Mouse (Mus musculus): ENCODE data around the gene Eif4e. TPM values are rescaled to one million over a fixed set of nuclear protein-coding genes. Genes with fewer than 3 reads are reported as not detected.
"Not testable (repeated sequence)": the region's sequence is repeated elsewhere in the genome, so short reads cannot be mapped to it uniquely, and the experiment has no call there.

The Eif4e gene
- polyA plus RNA-seq, 1 experiment from 2014 or later: 309 TPM

- 89% methylated on average over 4 of the region's 4 CpGs for WGBS
- ATAC-seq (ENCODE audit: low FRiP score, low read depth): no peak
- Histone ChIP-seq H3K4me3 (no peak overlapping the region), H3K27ac (no peak overlapping the region), H3K4me2 (replicated peaks) (no peak overlapping the region), H3K9ac (no peak overlapping the region), H3K27me3 (replicated peaks) (no peaks in the 10 kb centered on the region), H3K9me3 (no peaks in the 10 kb centered on the region), H3K4me1 (no peaks in the 10 kb centered on the region), H3K36me3 (peaks cover 34% of the 10 kb centered on the region)
These were observed 23.1 kb downstream of the Eif4e start for GRCm38 (mm10) chr3:138549045-138549444.

- Histone ChIP-seq H3K27ac (no peak overlapping the region), H3K4me3 (no peak overlapping the region), H3K4me2 (replicated peaks) (no peak overlapping the region), H3K9me3 (no peaks in the 10 kb centered on the region), H3K9ac (no peak overlapping the region), H3K36me3 (peaks cover 37% of the 10 kb centered on the region), H3K27me3 (replicated peaks) (no peaks in the 10 kb centered on the region), H3K4me1 (no peaks in the 10 kb centered on the region)
- WGBS: 92% methylated on average over 19 of the region's 19 CpGs
- no peak for ATAC-seq (ENCODE audit: low FRiP score, low read depth)
These were observed 24.6 kb downstream of the Eif4e start for GRCm38 (mm10) chr3:138550336-138551123.

- H3K4me1 ChIP-seq; H3K4me2 ChIP-seq (replicated peaks); H3K4me3 ChIP-seq; H3K9me3 ChIP-seq; H3K9ac ChIP-seq; ATAC-seq (ENCODE audit: low FRiP score, low read depth); H3K27me3 ChIP-seq (replicated peaks); H3K27ac ChIP-seq: not testable (repeated sequence)
- H3K36me3 ChIP-seq: peaks cover 35% of the 10 kb centered on the region
- WGBS: 98% methylated on average over 8 of the region's 8 CpGs
These were observed 29.3 kb downstream of the Eif4e start for GRCm38 (mm10) chr3:138555279-138555678.

- Histone ChIP-seq H3K9me3 (no peaks in the 10 kb centered on the region), H3K27ac (no peak overlapping the region), H3K9ac (no peak overlapping the region), H3K4me2 (replicated peaks) (no peak overlapping the region), H3K27me3 (replicated peaks) (no peaks in the 10 kb centered on the region), H3K4me1 (no peaks in the 10 kb centered on the region), H3K36me3 (peaks cover 9% of the 10 kb centered on the region; the same call in 1 of the 2 replicates), H3K4me3 (no peak overlapping the region)
- ATAC-seq (ENCODE audit: low FRiP score, low read depth): peak; percentile 39
- WGBS: 62% methylated on average over 4 of the region's 4 CpGs
These were observed 32.5 kb downstream of the Eif4e start for GRCm38 (mm10) chr3:138558529-138558928.

GRCm38 (mm10) chr3:138560242-138560641 is 34.3 kb downstream of the Eif4e start:
- H3K27me3 ChIP-seq (replicated peaks): no peaks in the 10 kb centered on the region
- H3K9me3 ChIP-seq: no peaks in the 10 kb centered on the region
- H3K36me3 ChIP-seq: peaks cover 8% of the 10 kb centered on the region; the same call in 1 of the 2 replicates
- WGBS: 56% methylated on average over 5 of the region's 5 CpGs
- no peak overlapping the region for H3K9ac ChIP-seq
- no peak overlapping the region for H3K4me2 ChIP-seq (replicated peaks)
- H3K4me1 ChIP-seq: no peaks in the 10 kb centered on the region
- H3K4me3 ChIP-seq: no peak overlapping the region
- no peak for ATAC-seq (ENCODE audit: low FRiP score, low read depth)
- H3K27ac ChIP-seq: no peak overlapping the region

GRCm38 (mm10) chr3:138560886-138561285 is 34.9 kb downstream of the Eif4e start:
- H3K27ac ChIP-seq: no peak overlapping the region
- H3K4me1 ChIP-seq: no peaks in the 10 kb centered on the region
- H3K9me3 ChIP-seq: no peaks in the 10 kb centered on the region
- no peak overlapping the region for H3K4me2 ChIP-seq (replicated peaks)
- no peaks in the 10 kb centered on the region for H3K27me3 ChIP-seq (replicated peaks)
- no peak overlapping the region for H3K9ac ChIP-seq
- 41% methylated on average over 3 of the region's 3 CpGs for WGBS
- H3K36me3 ChIP-seq: peaks cover 9% of the 10 kb centered on the region; the same call in 1 of the 2 replicates
- no peak overlapping the region for H3K4me3 ChIP-seq
- no peak for ATAC-seq (ENCODE audit: low FRiP score, low read depth)

- Histone ChIP-seq H3K4me3 (no peak overlapping the region), H3K9ac (no peak overlapping the region), H3K27ac (no peak overlapping the region), H3K36me3 (no peaks in the 10 kb centered on the region), H3K27me3 (replicated peaks) (no peaks in the 10 kb centered on the region), H3K4me1 (no peaks in the 10 kb centered on the region), H3K4me2 (replicated peaks) (no peak overlapping the region), H3K9me3 (peaks cover 8% of the 10 kb centered on the region; the same call in 1 of the 2 replicates)
- 91% methylated on average over 10 of the region's 10 CpGs for WGBS
- no peak for ATAC-seq (ENCODE audit: low FRiP score, low read depth)
These were observed 52.9 kb downstream of the Eif4e start for GRCm38 (mm10) chr3:138578867-138579266.

GRCm38 (mm10) chr3:138586213-138586612 is 60.2 kb downstream of the Eif4e start:
- WGBS: 23% methylated on average over 7 of the region's 7 CpGs
- peaks cover 4% of the 10 kb centered on the region; the same call in 1 of the 2 replicates for H3K9me3 ChIP-seq
- peak; percentile 60; the same call in 1 of the 2 replicates for ATAC-seq (ENCODE audit: low FRiP score, low read depth)

GRCm38 (mm10) chr3:138587137-138587536 is 61.2 kb downstream of the Eif4e start:
- Histone ChIP-seq H3K4me1 (no peaks in the 10 kb centered on the region), H3K27me3 (replicated peaks) (no peaks in the 10 kb centered on the region), H3K27ac (no peak overlapping the region), H3K4me2 (replicated peaks) (no peak overlapping the region), H3K9me3 (peaks cover 4% of the 10 kb centered on the region; the same call in 1 of the 2 replicates), H3K9ac (no peak overlapping the region), H3K36me3 (no peaks in the 10 kb centered on the region), H3K4me3 (no peak overlapping the region)
- WGBS: 77% methylated on average over 4 of the region's 4 CpGs
- ATAC-seq (ENCODE audit: low FRiP score, low read depth): no peak

More at GRCm38 (mm10) chr3:138586213-138586612, 60.2 kb downstream of the Eif4e start:
- Histone ChIP-seq H3K4me2 (replicated peaks) (no peak overlapping the region), H3K4me3 (no peak overlapping the region), H3K27me3 (replicated peaks) (no peaks in the 10 kb centered on the region), H3K4me1 (no peaks in the 10 kb centered on the region), H3K27ac (no peak overlapping the region), H3K9ac (no peak overlapping the region), H3K36me3 (no peaks in the 10 kb centered on the region)

- ATAC-seq (ENCODE audit: low FRiP score, low read depth): no peak
- H3K4me2 ChIP-seq (replicated peaks): no peak overlapping the region
- no peaks in the 10 kb centered on the region for H3K27me3 ChIP-seq (replicated peaks)
- H3K36me3 ChIP-seq: no peaks in the 10 kb centered on the region
- H3K9me3 ChIP-seq: peaks cover 4% of the 10 kb centered on the region; the same call in 1 of the 2 replicates
- WGBS: 86% methylated on average over 9 of the region's 9 CpGs
- H3K4me3 ChIP-seq: no peak overlapping the region
- no peak overlapping the region for H3K27ac ChIP-seq
- no peak overlapping the region for H3K9ac ChIP-seq
- H3K4me1 ChIP-seq: no peaks in the 10 kb centered on the region
These were observed 62.0 kb downstream of the Eif4e start for GRCm38 (mm10) chr3:138588001-138588400.

- Histone ChIP-seq H3K27me3 (replicated peaks) (no peaks in the 10 kb centered on the region), H3K4me3 (no peak overlapping the region), H3K9me3 (no peaks in the 10 kb centered on the region), H3K9ac (no peak overlapping the region), H3K4me1 (no peaks in the 10 kb centered on the region), H3K4me2 (replicated peaks) (no peak overlapping the region), H3K27ac (no peak overlapping the region), H3K36me3 (no peaks in the 10 kb centered on the region)
- 92% methylated on average over 4 of the region's 4 CpGs for WGBS
- no peak for ATAC-seq (ENCODE audit: low FRiP score, low read depth)
These were observed 65.0 kb downstream of the Eif4e start for GRCm38 (mm10) chr3:138591002-138591401.

GRCm38 (mm10) chr3:138591806-138592365 is 65.9 kb downstream of the Eif4e start:
- Histone ChIP-seq H3K27ac (no peak overlapping the region), H3K4me3 (no peak overlapping the region), H3K4me2 (replicated peaks) (no peak overlapping the region), H3K9ac (no peak overlapping the region), H3K4me1 (no peaks in the 10 kb centered on the region), H3K9me3 (no peaks in the 10 kb centered on the region), H3K27me3 (replicated peaks) (no peaks in the 10 kb centered on the region), H3K36me3 (no peaks in the 10 kb centered on the region)
- 77% methylated on average over 7 of the region's 7 CpGs for WGBS
- no peak for ATAC-seq (ENCODE audit: low FRiP score, low read depth)
